Comparison of ENCODE assay signal across 22 mouse cellular contexts in the genomic region with DNA sequence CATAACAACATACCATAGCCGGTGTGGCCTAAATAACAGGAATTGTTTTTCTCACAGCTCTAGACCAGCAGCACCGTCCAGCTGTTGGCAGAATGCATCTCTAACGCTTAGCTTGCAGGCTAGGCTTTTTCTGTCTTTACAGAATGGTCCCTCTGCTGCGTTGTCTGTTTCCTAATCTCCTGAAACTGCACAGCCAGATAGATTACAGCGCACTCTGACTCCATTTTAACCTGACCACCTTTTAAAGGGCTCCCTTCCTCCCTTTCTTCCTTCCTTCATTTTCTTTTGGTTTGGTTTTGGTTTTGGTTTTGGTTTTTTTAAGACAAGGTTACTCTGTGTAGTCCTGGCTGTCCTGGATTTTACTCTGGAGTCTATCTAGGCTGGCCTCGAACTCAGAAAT. TPM values are rescaled to one million over a fixed set of nuclear protein-coding genes. Genes with fewer than 3 reads are reported as not detected.
DNase-seq lines count a peak whose midpoint lies in the region; ATAC-seq and TF ChIP-seq lines count a peak whose summit lies in the region.
"Had no signal": no experiment of that assay in that cellular context is flagged by ENCODE, and none has a peak within 500 bp of the region (broad histone marks: within the 10 kb centered on the region; RNA-seq: fewer than 3 reads in every experiment).

No protein-coding gene starts in this region.

- TF ChIP-seq EP300 in liver, postnatal 0 days (IDR thresholded peaks at IDR 0.05; ENCODE audit: low read depth), result no peak

- no peak for TF ChIP-seq POLR2A in bone marrow, adult 2 months (IDR thresholded peaks at IDR 0.05; ENCODE audit: borderline replicate concordance, control insufficient read depth, low read depth, low read length)

- peaks cover 2% of the 10 kb centered on the region; the same call in 1 of the 2 replicates for H3K9me3 ChIP-seq in liver, postnatal 0 days (ENCODE audit: low read length)
- H3K9me3 ChIP-seq in intestine, embryonic 15.5 days, result no peaks in the 10 kb centered on the region
- H3K9me3 ChIP-seq: forebrain, embryonic 12.5 days had no signal

- intact Hi-C loops in heart, postnatal 10 days (cut with DNase I), result no loop called here
- intact Hi-C loops in heart, postnatal 36 days (cut with DNase I), result no loop called here

- no peaks in the 10 kb centered on the region; the same call in 1 of the 2 replicates for H3K36me3 ChIP-seq in splenic B cell, adult 2 months (ENCODE audit: control insufficient read depth, insufficient read depth, low read length, poor library complexity, severe bottlenecking)
- H3K36me3 ChIP-seq in liver, postnatal 0 days (replicated peaks; ENCODE audit: insufficient read depth, low read length), result 0 out of 2 replicates have a peak, but pooled peaks cover 3% of the 10 kb centered on the region
- no peaks in the 10 kb centered on the region for H3K36me3 ChIP-seq in intestine, embryonic 15.5 days

- H3K4me2 ChIP-seq in liver, postnatal 0 days (ENCODE audit: low read depth, low read length), result no peak overlapping the region
- no peak overlapping the region for H3K4me2 ChIP-seq in intestine, embryonic 15.5 days (replicated peaks)
- H3K4me2 ChIP-seq: forebrain, embryonic 12.5 days; hindbrain, embryonic 14.5 days; kidney, embryonic 15.5 days; limb, embryonic 12.5 days; liver, embryonic 13.5 days; lung, embryonic 15.5 days had no signal

- peak; percentile 20 to 21 for DNase-seq in heart, postnatal 10 days
- no peak for DNase-seq in heart, postnatal 36 days
- peak; percentile 21 for DNase-seq in splenic B cell, adult 2 months (ENCODE audit: low read depth, low spot score)
- DNase-seq in urinary bladder, postnatal 10 days (ENCODE audit: low spot score), result no peak
- no peak for DNase-seq in liver, postnatal 0 days
- DNase-seq: adrenal gland, postnatal 10 days; cerebellum, adult 18-20 months; kidney, postnatal 4 days; layer of hippocampus, adult 9-11 months; liver, embryonic 13.5 days; thymus, postnatal 4 days had no signal

- peak overlapping the region; percentile 24; the same call in 1 of the 2 replicates for H3K27ac ChIP-seq in bone marrow, adult 2 months (ENCODE audit: control insufficient read depth, insufficient read depth, low read depth, low read length, poor library complexity)
- H3K27ac ChIP-seq in liver, postnatal 0 days (ENCODE audit: low read depth), result no peak overlapping the region
- no peak overlapping the region for H3K27ac ChIP-seq in intestine, embryonic 15.5 days
- H3K27ac ChIP-seq: forebrain, embryonic 12.5 days; hindbrain, embryonic 14.5 days; kidney, embryonic 15.5 days; limb, embryonic 12.5 days; liver, embryonic 13.5 days; lung, embryonic 15.5 days had no signal

- ATAC-seq in megakaryocyte, adult 5-6 weeks (ENCODE audit: poor library complexity, severe bottlenecking), result peak; percentile 41
- ATAC-seq in liver, postnatal 0 days, result no peak
- no peak for ATAC-seq in intestine, embryonic 15.5 days
- ATAC-seq: intestine, postnatal 0 days; midbrain, embryonic 16.5 days; Patski had no signal

- no peak for TF ChIP-seq CTCF in bone marrow, adult 2 months (IDR thresholded peaks at IDR 0.05; ENCODE audit: control insufficient read depth, insufficient read depth, low read length)
- no peak for TF ChIP-seq CTCF in liver, postnatal 0 days (IDR thresholded peaks at IDR 0.05; ENCODE audit: low read depth)

- H3K4me3 ChIP-seq in bone marrow, adult 2 months (replicated peaks; ENCODE audit: control insufficient read depth, low read depth, low read length), result no peak overlapping the region
- H3K4me3 ChIP-seq in liver, postnatal 0 days (ENCODE audit: low read depth, low read length), result no peak overlapping the region
- H3K4me3 ChIP-seq in intestine, embryonic 15.5 days (replicated peaks), result no peak overlapping the region
- H3K4me3 ChIP-seq: forebrain, embryonic 12.5 days; kidney, embryonic 15.5 days; limb, embryonic 12.5 days; liver, embryonic 13.5 days; lung, embryonic 15.5 days had no signal

- WGBS in bone marrow, adult 2 months, result 33% methylated on average over 6 of the region's 6 CpGs
- 62% methylated on average over 6 of the region's 6 CpGs for WGBS in liver, postnatal 0 days (ENCODE audit: insufficient replicate concordance)
- 81% methylated on average over 6 of the region's 6 CpGs for WGBS in intestine, embryonic 15.5 days

- H3K27me3 ChIP-seq in splenic B cell, adult 2 months (ENCODE audit: control insufficient read depth, insufficient read depth, low read length, poor library complexity, severe bottlenecking), result no peaks in the 10 kb centered on the region
- no peaks in the 10 kb centered on the region for H3K27me3 ChIP-seq in liver, postnatal 0 days (ENCODE audit: insufficient read depth, low read length)
- no peaks in the 10 kb centered on the region for H3K27me3 ChIP-seq in intestine, embryonic 15.5 days (replicated peaks)
- H3K27me3 ChIP-seq: forebrain, embryonic 12.5 days; kidney, embryonic 15.5 days; limb, embryonic 12.5 days; liver, embryonic 13.5 days; lung, embryonic 15.5 days; Patski had no signal

- H3K9ac ChIP-seq in liver, postnatal 0 days (replicated peaks), result no peak overlapping the region
- H3K9ac ChIP-seq in intestine, embryonic 15.5 days, result no peak overlapping the region
- H3K9ac ChIP-seq: forebrain, embryonic 12.5 days; hindbrain, embryonic 14.5 days; kidney, embryonic 15.5 days; limb, embryonic 12.5 days; liver, embryonic 13.5 days; lung, embryonic 15.5 days had no signal

- H3K4me1 ChIP-seq in bone marrow, adult 2 months (ENCODE audit: control insufficient read depth, insufficient read depth, low read length), result no peaks in the 10 kb centered on the region; the same call in 1 of the 2 replicates
- 0 out of 2 replicates have a peak, but pooled peaks cover 3% of the 10 kb centered on the region for H3K4me1 ChIP-seq in liver, postnatal 0 days (ENCODE audit: insufficient read depth)
- H3K4me1 ChIP-seq in intestine, embryonic 15.5 days (replicated peaks), result no peaks in the 10 kb centered on the region
- H3K4me1 ChIP-seq: forebrain, embryonic 12.5 days; kidney, embryonic 15.5 days had no signal

RNA-seq across cellular contexts. Expression of a gene that starts 17.0 kb away (rescaled TPM):
- total RNA-seq in heart, postnatal 10 days (2021), result 10 to 100 TPM; 23.0 to 24.5 TPM
- 10 to 100 TPM; 16.4 to 18.8 TPM for total RNA-seq in heart, postnatal 36 days (2021)
- polyA plus RNA-seq in bone marrow, adult 2 months (2011; ENCODE audit: insufficient read depth, insufficient read length, low replicate concordance, missing spikeins), result 9.9 and 12.0 TPM in 2 replicates
- total RNA-seq in megakaryocyte, adult 5-6 weeks (2015), result 36.9 and 41.7 TPM in 2 replicates
- total RNA-seq in megakaryocyte, adult 5-6 weeks (2017), result 13.9 and 17.6 TPM in 2 replicates
- polyA plus RNA-seq in liver, postnatal 0 days (2015; fragmentation: Nextera tagmentation; extraction: Ambion mirVana), result 1.2 and 1.9 TPM in 2 replicates
- polyA plus RNA-seq in intestine, embryonic 15.5 days (2015; fragmentation: Nextera tagmentation; extraction: Ambion mirVana), result 2.6 and 3.0 TPM in 2 replicates

RNA-seq across cellular contexts. Expression of a gene that starts 50.4 kb away (rescaled TPM):
- 10 to 100 TPM; 72.1 to 76.8 TPM for total RNA-seq in heart, postnatal 10 days (2021)
- total RNA-seq in heart, postnatal 36 days (2021), result 10 to 100 TPM; 53.8 to 59.1 TPM
- polyA plus RNA-seq in bone marrow, adult 2 months (2011; ENCODE audit: insufficient read depth, insufficient read length, low replicate concordance, missing spikeins), result 28.1 and 38.1 TPM in 2 replicates
- total RNA-seq in megakaryocyte, adult 5-6 weeks (2015), result 66.0 and 77.7 TPM in 2 replicates
- total RNA-seq in megakaryocyte, adult 5-6 weeks (2017), result 49.4 and 59.2 TPM in 2 replicates
- polyA plus RNA-seq in liver, postnatal 0 days (2015; fragmentation: Nextera tagmentation; extraction: Ambion mirVana), result 39.7 and 46.5 TPM in 2 replicates
- 94.2 and 109 TPM in 2 replicates for polyA plus RNA-seq in intestine, embryonic 15.5 days (2015; fragmentation: Nextera tagmentation; extraction: Ambion mirVana)

RNA-seq across cellular contexts. Expression of a gene that starts 50.5 kb away (rescaled TPM):
- 10 to 100 TPM; 45.2 to 50.3 TPM for total RNA-seq in heart, postnatal 10 days (2021)
- total RNA-seq in heart, postnatal 36 days (2021), result 10 to 100 TPM; 27.5 to 27.6 TPM
- polyA plus RNA-seq in bone marrow, adult 2 months (2011; ENCODE audit: insufficient read depth, insufficient read length, low replicate concordance, missing spikeins), result 6.4 and 19.8 TPM in 2 replicates
- total RNA-seq in megakaryocyte, adult 5-6 weeks (2015), result 84.2 and 92.1 TPM in 2 replicates
- total RNA-seq in megakaryocyte, adult 5-6 weeks (2017), result 111 and 131 TPM in 2 replicates
- polyA plus RNA-seq in liver, postnatal 0 days (2015; fragmentation: Nextera tagmentation; extraction: Ambion mirVana), result 21.1 and 22.6 TPM in 2 replicates
- 61.0 and 64.0 TPM in 2 replicates for polyA plus RNA-seq in intestine, embryonic 15.5 days (2015; fragmentation: Nextera tagmentation; extraction: Ambion mirVana)

Comparison
In these comparisons a context has a peak if more than half of its experiments do, and no peak if none do; other contexts are left out.
1. DNase-seq: peak in heart, postnatal 10 days (2 of 2) and splenic B cell, adult 2 months (single experiment); none in heart, postnatal 36 days (0 of 2), urinary bladder, postnatal 10 days (single experiment) and liver, postnatal 0 days (single experiment).